Mouse (Mus musculus) kidney, postnatal 14 days (tissue): ENCODE data around the gene Ankrd33.

Source experiments
- DNase-seq: peaks from one replicate; pipeline ENCODE4 v3.0.0; 2022; ENCODE audit warnings: mixed read lengths

Ankrd33 gene

GRCm38 (mm10) chr15:101126876-101127544, 11.5 kb downstream of the Ankrd33 start:
- peak; percentile 69 for DNase-seq

- DNase-seq, result peak; percentile 78
Measured at GRCm38 (mm10) chr15:101128181-101129089, 12.9 kb downstream of the Ankrd33 start, which contains the start of gene Acvrl1. Acvrl1 (plus strand) TSS chr15:101128522.

- DNase-seq, result no peak
Measured at GRCm38 (mm10) chr15:101129412-101129811, 13.9 kb downstream of the Ankrd33 start.

DNA sequence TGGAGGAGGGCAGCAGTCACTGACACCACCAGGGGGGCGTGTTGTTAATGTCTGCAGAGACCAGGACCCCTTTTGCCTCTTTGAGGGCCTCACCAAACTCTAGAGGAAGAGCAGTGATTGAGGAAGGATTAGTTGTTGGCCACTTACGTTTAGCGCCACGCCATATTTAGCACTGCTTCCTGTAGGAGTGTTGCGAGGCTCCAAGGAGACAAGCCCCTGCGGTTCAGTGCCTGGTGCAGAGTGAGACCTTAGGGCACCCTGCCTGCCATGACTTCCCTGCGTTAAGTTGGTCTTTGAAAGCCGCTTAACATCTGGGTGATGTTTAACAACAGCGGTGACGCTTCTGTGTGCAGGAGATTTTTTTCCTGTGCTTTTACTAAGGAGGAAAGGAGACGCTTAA, 15.9 kb downstream of the Ankrd33 start:
- DNase-seq, result no peak

DNA sequence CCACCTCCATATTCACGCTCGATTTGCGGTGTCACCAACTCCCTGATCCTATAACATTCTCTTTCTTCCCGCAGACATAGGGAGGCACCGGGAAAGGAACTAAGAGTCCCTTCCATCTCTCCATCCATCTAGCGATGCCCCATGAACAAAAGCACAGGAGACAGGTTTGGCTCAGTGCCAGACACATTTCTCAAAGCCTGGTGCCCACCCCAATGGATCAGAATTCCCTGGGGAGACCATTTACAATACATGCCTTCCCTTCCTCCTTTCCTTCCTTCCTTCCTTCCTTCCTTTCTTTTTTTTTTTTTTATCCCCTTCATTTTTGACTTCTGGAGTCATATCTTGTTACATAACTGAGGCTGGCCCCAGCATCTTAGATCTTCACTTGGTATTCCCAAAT, 16.5 kb downstream of the Ankrd33 start:
- DNase-seq, result no peak

DNA sequence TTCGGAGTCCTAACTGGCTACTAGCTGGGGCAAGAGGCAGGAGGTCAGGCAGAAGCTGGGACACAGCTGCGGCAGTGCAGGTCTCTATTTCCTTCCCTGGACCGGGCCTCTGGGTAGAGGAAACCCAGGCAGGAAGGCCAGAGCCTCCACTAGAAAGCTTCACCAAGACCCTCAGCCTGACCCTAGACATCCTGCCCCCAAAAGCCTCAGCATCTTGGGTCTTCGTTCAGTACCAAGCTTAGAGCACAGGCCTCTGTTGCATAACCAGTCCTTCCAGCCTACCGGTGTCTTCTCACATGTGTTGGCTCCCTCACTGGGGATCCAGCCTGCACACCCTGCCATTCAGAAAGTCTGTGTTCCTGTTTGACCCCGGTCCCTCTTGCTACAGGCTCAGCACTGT, 17.2 kb downstream of the Ankrd33 start:
- DNase-seq, result no peak

- DNase-seq, result peak; percentile 55
Measured at GRCm38 (mm10) chr15:101133993-101134704, 18.6 kb downstream of the Ankrd33 start.

DNA sequence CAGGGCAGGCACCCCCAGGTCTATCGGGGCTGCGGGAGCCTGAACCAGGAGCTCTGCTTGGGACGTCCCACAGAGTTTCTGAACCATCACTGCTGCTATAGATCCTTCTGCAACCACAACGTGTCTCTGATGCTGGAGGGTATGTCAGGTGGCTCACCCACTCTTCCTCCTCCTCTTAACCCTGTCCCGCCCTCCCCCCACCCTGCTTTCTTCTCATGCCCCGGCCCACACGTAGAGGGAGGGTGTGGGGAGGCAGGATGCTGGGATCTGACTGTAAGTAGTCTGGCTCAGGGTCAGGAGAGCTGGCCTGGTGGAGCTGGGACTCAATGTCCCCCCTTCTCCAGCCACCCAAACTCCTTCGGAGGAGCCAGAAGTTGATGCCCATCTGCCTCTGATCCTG, 19.9 kb downstream of the Ankrd33 start:
- DNase-seq, result no peak

DNA sequence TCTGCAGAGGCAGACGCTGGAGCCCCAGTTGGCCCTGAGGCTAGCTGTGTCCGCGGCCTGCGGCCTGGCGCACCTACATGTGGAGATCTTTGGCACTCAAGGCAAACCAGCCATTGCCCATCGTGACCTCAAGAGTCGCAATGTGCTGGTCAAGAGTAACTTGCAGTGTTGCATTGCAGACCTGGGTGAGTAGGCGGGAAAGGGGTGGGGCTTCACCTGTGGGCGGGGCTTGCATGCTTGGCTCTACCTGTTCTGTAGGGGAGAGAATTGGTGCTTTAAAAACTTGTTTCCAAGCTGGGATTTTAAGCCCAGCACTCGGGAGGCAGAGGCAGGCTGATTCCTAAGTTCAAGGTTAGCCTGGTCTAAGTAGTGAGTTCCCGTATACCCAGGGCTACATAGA, 21.9 kb downstream of the Ankrd33 start:
- DNase-seq, result no peak

- no peak for DNase-seq
Measured at GRCm38 (mm10) chr15:101138675-101139074, 23.1 kb downstream of the Ankrd33 start.

DNA sequence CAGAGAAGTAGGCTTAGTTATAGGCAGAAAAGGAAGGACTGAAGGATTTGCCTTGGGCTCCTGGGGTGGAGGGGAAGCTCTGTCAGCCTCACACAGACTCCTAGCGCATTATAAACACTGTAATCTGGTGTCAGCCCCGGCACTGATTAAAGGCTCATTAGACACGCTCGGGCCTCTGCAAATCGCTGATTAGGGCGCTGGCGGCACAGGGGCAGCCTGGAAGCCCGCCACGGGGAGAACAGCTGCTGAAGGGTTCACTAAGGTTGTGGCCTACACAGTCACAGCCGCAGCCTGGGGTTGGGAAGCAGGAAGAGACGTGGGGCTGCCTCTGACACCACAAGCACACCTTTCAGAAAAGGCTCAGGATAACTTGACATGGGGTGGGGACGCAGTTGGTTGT, 24.3 kb downstream of the Ankrd33 start:
- peak; percentile 63 for DNase-seq

GRCm38 (mm10) chr15:101140587-101140986, 25.0 kb downstream of the Ankrd33 start:
- no peak for DNase-seq

- DNase-seq, result peak; percentile 83
Measured at GRCm38 (mm10) chr15:101141061-101141541, 25.5 kb downstream of the Ankrd33 start.

DNA sequence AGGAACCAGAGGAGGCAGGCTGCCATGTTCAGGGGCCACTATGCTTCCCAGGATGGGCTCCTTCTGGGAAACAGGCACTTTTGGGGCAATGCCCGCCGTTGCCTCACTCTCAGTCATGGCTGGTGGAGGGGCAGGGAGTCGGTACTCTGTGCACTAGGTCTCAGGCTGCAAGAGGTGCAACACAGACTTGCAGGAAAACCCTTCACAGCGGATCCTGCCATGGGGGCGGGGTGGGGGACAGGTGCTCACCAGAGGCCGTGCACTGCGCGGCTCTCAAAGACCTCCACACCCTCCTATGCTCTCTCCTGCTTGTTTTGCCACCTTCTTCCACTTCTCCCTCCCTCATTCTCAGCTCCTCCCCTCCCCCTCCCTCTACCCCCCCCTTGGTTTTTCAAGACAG, 27.1 kb downstream of the Ankrd33 start:
- no peak for DNase-seq

GRCm38 (mm10) chr15:101143494-101143893, 27.9 kb downstream of the Ankrd33 start:
- DNase-seq, result peak; percentile 71

DNA sequence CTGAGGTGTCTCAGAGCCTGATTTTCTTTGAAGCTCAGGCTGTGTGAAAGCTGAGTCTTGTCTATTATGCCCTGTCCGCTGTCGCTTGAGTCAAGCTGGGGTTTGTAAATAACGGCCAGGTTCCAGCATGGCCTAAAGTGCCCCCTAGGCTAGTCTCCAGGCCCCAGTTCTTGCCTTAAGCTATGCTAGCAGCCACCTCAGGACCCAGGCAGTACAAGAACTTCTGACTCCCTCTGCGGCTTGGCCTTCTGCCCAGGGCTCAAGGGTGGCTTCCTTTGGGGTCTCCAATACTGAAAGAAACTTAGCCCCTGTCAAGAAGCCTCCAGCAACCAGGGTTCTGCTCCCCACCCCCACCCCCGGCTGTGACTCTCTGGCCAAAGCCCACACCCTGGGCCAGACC, 28.6 kb downstream of the Ankrd33 start:
- no peak for DNase-seq

DNA sequence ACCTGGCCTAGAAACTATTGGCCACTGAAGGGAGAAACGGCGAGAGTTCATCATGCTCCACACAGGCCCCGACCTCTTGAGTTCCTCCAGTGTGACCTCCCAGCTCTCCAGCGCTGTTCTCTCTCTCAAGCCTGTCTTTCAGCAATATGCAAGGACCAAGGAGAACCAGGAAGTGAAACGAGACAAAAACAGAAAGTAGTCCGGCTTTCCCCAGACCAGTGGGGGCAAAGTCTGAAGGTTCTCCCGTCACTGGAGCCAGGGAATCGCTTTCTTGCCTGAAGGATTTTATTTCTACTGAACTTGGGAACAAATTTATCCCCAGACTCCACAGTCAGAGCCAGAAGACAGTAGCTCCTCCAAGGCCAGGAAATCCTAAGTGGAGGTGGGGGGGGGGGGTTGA, 29.2 kb downstream of the Ankrd33 start:
- peak; percentile 74 for DNase-seq

- DNase-seq, result peak; percentile 98
Measured at GRCm38 (mm10) chr15:101145424-101146099, 30.0 kb downstream of the Ankrd33 start.

- no peak for DNase-seq
Measured at GRCm38 (mm10) chr15:101146100-101146965, 30.8 kb downstream of the Ankrd33 start.

GRCm38 (mm10) chr15:101147115-101147909, 31.8 kb downstream of the Ankrd33 start:
- DNase-seq, result no peak

- DNase-seq, result no peak
Measured at GRCm38 (mm10) chr15:101147910-101148273, 32.3 kb downstream of the Ankrd33 start.
